Mouse (Mus musculus) neural tube, embryonic 13.5 days (tissue): Measurements from ENCODE around the gene Slc39a11. TPM values are rescaled to one million over a fixed set of nuclear protein-coding genes. Genes with fewer than 3 reads are reported as not detected.

Experiments used
- ATAC-seq: fragments of 200-750 bp; cut with Nextera tagmentation; 2 replicates; pipeline ENCODE4 v1.8.0; 2017; ENCODE audit warnings: low read depth, mild to moderate bottlenecking, moderate TSS enrichment, moderate library complexity
- H3K27ac ChIP-seq: fragments of 300-500 bp; sonication (generic); replicated peaks from 2 replicates; pipeline ENCODE4 v1.5.1; 2015; ENCODE audit warnings: moderate library complexity, mild to moderate bottlenecking, inconsistent platforms
- H3K27me3 ChIP-seq: fragments of 300-500 bp; sonication (generic); 2 replicates; pipeline ENCODE4 v1.6.1; 2015; ENCODE audit warnings: mild to moderate bottlenecking, inconsistent platforms
- H3K36me3 ChIP-seq: fragments of 300-500 bp; sonication (generic); 2 replicates; pipeline ENCODE4 v1.6.1; 2015; ENCODE audit warnings: mild to moderate bottlenecking, inconsistent platforms
- H3K4me1 ChIP-seq: fragments of 300-500 bp; sonication (generic); replicated peaks from 2 replicates; pipeline ENCODE4 v1.6.1; 2015; ENCODE audit warnings: inconsistent platforms
- H3K4me2 ChIP-seq: fragments of 300-500 bp; sonication (generic); 2 replicates; pipeline ENCODE4 v1.6.1; 2015; ENCODE audit warnings: inconsistent platforms, mild to moderate bottlenecking, moderate library complexity
- H3K4me3 ChIP-seq: fragments of 300-500 bp; sonication (generic); 2 replicates; pipeline ENCODE4 v1.5.1; 2015; ENCODE audit warnings: mild to moderate bottlenecking, inconsistent platforms
- H3K9ac ChIP-seq: fragments of 300-500 bp; sonication (generic); 2 replicates; pipeline ENCODE4 v1.6.1; 2015; ENCODE audit warnings: moderate library complexity, mild to moderate bottlenecking, inconsistent platforms
- H3K9me3 ChIP-seq: fragments of 300-500 bp; sonication (generic); 2 replicates; pipeline ENCODE4 v1.6.1; 2016; ENCODE audit warnings: inconsistent platforms
- WGBS: fragments of 180-500 bp; shearing (Covaris S2); methylation state at CpG from one replicate; pipeline ENCODE4 v1.1.7; 2015; 5-methylcytosine and 5-hydroxymethylcytosine counted together
- polyA plus RNA-seq: library from polyadenylated mRNA; unstranded; fragments of >200 nt; fragmentation: Nextera tagmentation; extraction: Ambion mirVana; gene quantifications from 2 replicates; pipeline ENCODE4 v1.2.1, GENCODE M21; 2015

Gene Slc39a11
- polyA plus RNA-seq, 1 experiment from 2014 or later, result 26.8 TPM

DNA sequence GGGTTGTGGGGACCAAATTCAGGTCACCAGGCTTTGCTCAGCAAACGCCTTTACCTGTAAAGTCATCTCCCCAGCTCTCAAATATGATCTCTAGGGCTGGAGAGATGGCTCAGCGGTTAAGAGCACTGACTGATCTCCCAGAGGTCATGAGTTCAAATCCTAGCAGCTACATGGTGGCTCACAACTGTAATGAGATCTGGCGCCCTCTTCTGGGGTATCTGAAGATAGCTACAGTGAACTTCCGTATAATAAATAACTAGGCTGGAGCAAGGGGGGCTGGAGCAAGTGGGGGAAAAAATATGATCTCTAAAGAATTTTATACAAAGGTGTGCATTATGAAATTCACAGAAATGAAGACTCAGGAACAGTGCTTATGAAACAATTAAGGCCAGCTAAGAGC lies 22.1 kb downstream of the Slc39a11 start:
- Histone ChIP-seq H3K4me1 (no peaks in the 10 kb centered on the region), H3K4me3 (no peak overlapping the region), H3K27ac (no peak overlapping the region), H3K9ac (no peak overlapping the region), H3K4me2 (no peak overlapping the region), H3K36me3 (peaks cover 16% of the 10 kb centered on the region), H3K9me3 (no peaks in the 10 kb centered on the region), H3K27me3 (no peaks in the 10 kb centered on the region)
- 56% methylated on average over 4 of the region's 4 CpGs for WGBS
- ATAC-seq, result no peak

DNA sequence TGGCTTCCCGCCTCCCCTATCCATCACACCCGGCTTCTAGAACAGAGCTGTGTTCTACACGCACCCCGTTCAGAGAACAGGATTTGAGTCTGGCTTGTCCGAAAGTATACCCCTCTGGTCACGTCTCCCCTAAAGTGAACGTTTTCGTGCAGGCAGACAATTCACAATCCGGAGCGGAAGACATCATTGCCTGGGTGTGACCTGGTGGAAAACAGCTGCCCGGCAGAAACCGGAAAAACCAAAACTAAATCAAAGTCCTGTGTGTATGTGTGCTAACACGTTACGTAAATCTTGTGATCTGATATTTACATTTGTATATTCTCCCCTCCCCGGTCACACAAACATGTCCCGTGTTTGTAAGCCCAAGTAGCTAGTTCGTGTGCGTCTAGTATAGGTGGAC lies 24.4 kb downstream of the Slc39a11 start:
- 92% methylated on average over 18 of the region's 18 CpGs for WGBS
- peaks cover 12% of the 10 kb centered on the region for H3K27me3 ChIP-seq

DNA sequence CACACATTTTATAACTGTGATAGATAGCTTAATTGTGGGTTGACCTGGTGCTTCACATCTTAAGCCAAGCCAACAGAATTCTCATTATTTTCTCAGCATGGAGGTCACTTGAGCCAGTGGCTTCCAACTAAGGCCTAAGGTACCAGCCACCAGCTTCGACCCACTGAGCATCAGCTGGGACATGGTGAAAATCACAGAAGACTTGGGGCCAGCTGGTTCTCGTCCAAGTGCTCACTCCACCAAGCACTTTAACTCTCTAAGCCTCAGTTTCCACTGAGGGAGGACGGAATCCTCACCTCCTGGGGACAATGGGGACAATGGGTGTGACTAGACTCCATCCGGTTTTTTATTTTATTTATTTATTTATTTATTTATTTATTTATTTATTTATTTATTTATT lies 27.9 kb downstream of the Slc39a11 start:
- peak overlapping the region; percentile 11; the same call in 1 of the 2 replicates for H3K4me2 ChIP-seq
- peaks cover 16% of the 10 kb centered on the region for H3K36me3 ChIP-seq
- no peak overlapping the region for H3K4me3 ChIP-seq
- 82% methylated on average over 4 of the region's 4 CpGs for WGBS
- no peak overlapping the region for H3K9ac ChIP-seq
- peaks cover 25% of the 10 kb centered on the region for H3K27me3 ChIP-seq
- no peak overlapping the region for H3K27ac ChIP-seq
- no peak for ATAC-seq
- H3K4me1 ChIP-seq, result peaks cover 45% of the 10 kb centered on the region
- H3K9me3 ChIP-seq, result no peaks in the 10 kb centered on the region

More for the DNA sequence above, 24.4 kb downstream of the Slc39a11 start:
- peaks cover 13% of the 10 kb centered on the region for H3K4me1 ChIP-seq
- no peak overlapping the region for H3K9ac ChIP-seq
- no peak overlapping the region for H3K4me3 ChIP-seq
- H3K27ac ChIP-seq, result no peak overlapping the region
- H3K4me2 ChIP-seq, result no peak overlapping the region
- no peak for ATAC-seq
- peaks cover 16% of the 10 kb centered on the region for H3K36me3 ChIP-seq
- H3K9me3 ChIP-seq, result no peaks in the 10 kb centered on the region

DNA sequence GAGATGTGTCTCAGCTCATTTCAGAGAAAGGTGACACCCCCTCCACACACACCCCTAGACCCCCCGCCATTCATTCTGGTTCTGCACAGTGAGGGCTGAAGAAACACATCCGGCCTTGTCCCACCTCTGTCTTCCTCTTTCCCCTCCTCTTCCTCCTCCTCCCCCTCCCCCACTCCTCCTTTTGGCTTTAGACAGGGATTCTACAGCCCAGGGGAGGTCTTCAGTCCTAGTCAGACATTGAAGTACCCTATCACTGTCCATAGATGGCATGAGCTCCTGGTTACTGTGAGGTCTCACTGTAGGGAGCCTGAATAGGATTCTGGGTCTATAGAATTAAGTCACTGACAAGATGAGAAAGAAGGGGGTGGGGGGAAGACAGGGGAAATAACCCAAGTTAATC lies 28.9 kb downstream of the Slc39a11 start:
- Histone ChIP-seq H3K27me3 (peaks cover 25% of the 10 kb centered on the region), H3K36me3 (peaks cover 16% of the 10 kb centered on the region), H3K27ac (no peak overlapping the region), H3K9ac (no peak overlapping the region), H3K9me3 (no peaks in the 10 kb centered on the region), H3K4me2 (peak overlapping the region; percentile 98), H3K4me3 (peak overlapping the region; percentile 61), H3K4me1 (peaks cover 45% of the 10 kb centered on the region)
- 65% methylated on average over 2 of the region's 2 CpGs for WGBS
- ATAC-seq, result no peak

DNA sequence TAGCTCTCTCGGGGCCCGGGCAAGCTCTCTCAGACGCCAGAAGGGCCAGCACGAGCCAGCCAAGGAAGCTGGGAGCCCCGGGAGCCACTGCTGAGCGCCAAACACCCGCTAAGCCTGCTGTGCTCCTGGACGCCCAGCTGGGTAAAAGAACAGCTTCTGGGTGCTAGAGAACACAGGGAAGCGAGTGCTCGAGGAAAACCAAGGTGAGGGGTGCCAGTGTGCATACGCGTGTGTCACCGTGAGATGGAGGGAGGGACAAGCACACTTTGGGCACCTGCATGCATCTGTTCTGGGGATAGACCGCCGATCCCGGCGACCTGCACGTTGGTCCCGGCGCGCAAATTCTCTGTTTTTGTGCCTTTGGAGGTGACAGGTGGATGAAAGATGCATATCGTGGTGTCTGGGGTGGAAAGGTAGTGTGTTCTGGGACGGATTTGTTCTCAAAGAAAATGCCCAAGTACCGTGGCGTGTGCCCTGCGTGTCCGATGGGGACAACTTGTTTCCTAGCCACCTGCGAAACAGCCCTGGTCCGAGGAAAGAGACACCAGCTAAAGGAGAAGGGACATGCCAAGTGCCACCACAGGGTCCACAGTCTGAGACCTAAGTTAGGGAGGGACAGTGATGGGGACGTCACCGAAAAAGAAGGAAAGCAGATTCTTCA lies 30.3 kb downstream of the Slc39a11 start:
- H3K9me3 ChIP-seq, result no peaks in the 10 kb centered on the region
- peak; percentile 28 for ATAC-seq
- peak overlapping the region; percentile 46 for H3K27ac ChIP-seq
- H3K36me3 ChIP-seq, result peaks cover 7% of the 10 kb centered on the region; the same call in 1 of the 2 replicates
- H3K9ac ChIP-seq, result peak overlapping the region; percentile 80
- peaks cover 45% of the 10 kb centered on the region for H3K4me1 ChIP-seq
- H3K4me3 ChIP-seq, result peak overlapping the region; percentile 61
- peak overlapping the region; percentile 98 for H3K4me2 ChIP-seq
- 2% methylated on average over 31 of the region's 31 CpGs for WGBS
- H3K27me3 ChIP-seq, result peaks cover 25% of the 10 kb centered on the region

DNA sequence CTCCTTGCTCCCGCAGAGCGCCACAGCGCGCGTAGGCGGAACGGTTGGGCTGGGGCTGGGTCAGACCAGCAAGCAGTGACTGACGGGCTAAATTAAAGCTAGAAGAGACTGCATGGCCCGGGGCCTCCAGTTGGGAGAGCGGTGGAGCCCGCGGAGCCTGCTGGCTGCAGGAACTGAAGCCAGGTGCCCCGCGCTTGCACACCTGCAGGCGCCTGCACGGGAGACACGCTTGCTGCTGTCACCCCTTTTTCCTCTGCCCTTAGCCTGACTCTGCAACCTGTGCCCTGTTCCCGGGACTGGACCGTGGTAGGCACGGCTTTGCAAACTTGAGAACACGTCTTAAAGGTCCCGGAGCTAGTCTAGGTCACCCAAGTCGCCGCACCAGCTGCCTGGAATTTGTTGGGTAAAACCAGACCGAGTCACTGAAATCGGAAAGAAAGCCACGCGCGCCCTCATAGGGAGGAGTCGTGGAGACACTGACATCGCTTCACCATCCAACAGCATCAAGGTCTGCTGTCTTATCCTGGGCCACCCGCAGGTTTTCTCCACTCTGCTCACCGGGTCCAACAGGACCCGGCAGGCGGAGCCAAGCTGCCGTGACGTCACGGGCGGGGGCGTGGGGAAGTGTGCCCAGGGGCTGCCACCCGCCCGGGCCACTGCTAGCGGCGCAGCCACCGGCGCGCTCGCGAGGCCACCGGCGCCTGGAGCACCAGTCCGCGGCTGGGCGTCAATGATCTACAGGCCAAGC lies 31.0 kb downstream of the Slc39a11 start, which contains the start of gene Sstr2:
Gene Sstr2 (plus strand): TSS at position 671 of the 748 bp plus-strand sequence.
- peak within 1 kb of the TSS; percentile 46 for H3K27ac ChIP-seq
- H3K9ac ChIP-seq, result peak within 1 kb of the TSS; percentile 80
- peaks cover 45% of the 10 kb centered on the region for H3K4me1 ChIP-seq
- no peaks in the 10 kb centered on the region for H3K9me3 ChIP-seq
- WGBS, result under 1% methylated on average over 54 of the region's 54 CpGs
- peak; percentile 78 for ATAC-seq
- peaks cover 25% of the 10 kb centered on the region for H3K27me3 ChIP-seq
- peak within 1 kb of the TSS; percentile 98 for H3K4me2 ChIP-seq
- peak within 1 kb of the TSS; percentile 61 for H3K4me3 ChIP-seq
- no peaks in the 10 kb centered on the region for H3K36me3 ChIP-seq

DNA sequence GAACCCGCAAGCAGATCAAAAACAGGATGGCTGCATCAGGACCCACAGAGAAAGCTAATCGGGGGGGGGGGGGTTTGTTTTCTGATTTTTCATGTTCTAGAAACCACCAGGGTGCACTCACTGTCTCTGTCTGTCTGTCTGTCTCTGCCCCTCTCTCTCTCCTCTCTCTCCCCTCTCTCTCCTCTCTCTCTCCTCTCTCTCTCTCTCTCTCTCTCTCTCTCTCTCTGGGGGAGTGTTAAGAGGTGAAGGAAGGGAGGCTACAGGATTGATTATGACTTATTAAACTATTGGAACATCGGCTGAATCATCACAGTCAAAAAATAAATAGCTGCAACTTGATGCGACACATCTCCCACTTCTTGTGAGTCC lies 31.6 kb downstream of the Slc39a11 start:
- H3K27ac ChIP-seq, result no peak overlapping the region
- H3K36me3 ChIP-seq, result no peaks in the 10 kb centered on the region
- no peaks in the 10 kb centered on the region for H3K9me3 ChIP-seq
- no peak for ATAC-seq
- 19% methylated on average over 4 of the region's 4 CpGs for WGBS
- H3K27me3 ChIP-seq, result peaks cover 25% of the 10 kb centered on the region
- peaks cover 45% of the 10 kb centered on the region for H3K4me1 ChIP-seq
- H3K9ac ChIP-seq, result peak overlapping the region; percentile 80
- peak overlapping the region; percentile 61 for H3K4me3 ChIP-seq
- H3K4me2 ChIP-seq, result peak overlapping the region; percentile 98

DNA sequence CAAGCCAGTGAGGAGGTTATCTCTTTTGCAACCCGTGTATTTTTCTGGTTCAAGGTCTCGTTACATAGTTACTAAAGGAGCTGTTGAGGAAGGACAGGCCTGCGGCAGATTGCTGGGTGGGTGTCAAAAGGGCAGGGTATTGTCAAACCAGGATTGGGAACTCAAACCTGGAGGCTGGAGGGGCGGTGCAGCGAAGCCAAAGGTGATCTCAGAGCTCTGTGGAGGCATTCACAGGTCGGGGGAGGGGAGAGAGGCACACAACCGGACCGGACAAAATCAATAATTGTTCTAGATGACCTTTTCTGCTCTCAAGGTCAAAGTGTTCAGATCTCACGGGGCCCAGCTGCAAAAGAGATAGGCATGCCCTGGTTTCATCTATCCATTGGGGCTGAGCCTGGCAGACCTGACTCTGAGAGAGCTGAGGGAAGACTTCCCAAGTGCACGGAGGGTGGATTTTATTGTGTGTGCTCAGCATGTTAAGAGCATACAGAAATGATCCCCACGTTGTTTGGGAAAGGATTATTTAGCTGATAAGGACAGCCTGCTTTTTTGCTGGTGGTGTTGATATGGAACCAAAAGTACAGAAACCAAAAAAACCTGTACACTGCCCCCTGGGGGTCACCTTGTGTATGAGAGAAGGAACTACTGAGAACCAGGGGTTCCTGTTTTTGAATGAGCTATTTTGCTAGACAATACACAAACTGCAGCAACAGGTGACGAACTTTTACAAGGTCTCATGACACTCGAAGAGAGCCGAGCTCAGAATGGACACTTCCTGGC lies 32.6 kb downstream of the Slc39a11 start:
- Histone ChIP-seq H3K4me1 (peaks cover 46% of the 10 kb centered on the region), H3K4me2 (no peak overlapping the region), H3K27ac (no peak overlapping the region), H3K27me3 (peaks cover 25% of the 10 kb centered on the region), H3K9me3 (no peaks in the 10 kb centered on the region), H3K4me3 (no peak overlapping the region), H3K9ac (no peak overlapping the region), H3K36me3 (no peaks in the 10 kb centered on the region)
- no peak for ATAC-seq
- 43% methylated on average over 14 of the region's 14 CpGs for WGBS

DNA sequence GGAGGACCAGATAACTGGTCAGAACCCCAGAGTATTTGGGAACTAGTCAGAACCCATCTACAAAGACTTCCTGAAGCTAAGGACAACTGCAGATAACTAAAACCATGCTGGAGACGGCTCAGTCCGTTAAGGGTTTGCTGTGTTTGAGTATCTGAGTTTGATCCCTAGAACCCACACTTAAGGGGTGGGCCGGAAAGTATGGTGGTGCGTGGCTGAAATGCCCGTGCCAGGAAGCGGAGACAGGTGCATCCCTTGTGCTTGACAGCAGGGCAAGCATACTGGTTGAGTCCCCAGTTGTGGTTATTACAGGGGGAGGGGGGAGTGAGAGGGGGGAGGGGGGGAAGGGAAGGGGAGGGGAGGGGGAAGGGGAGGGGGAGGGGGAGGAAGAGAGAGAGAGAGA lies 35.4 kb downstream of the Slc39a11 start:
- Histone ChIP-seq H3K9ac (no peak overlapping the region), H3K4me2 (no peak overlapping the region), H3K9me3 (no peaks in the 10 kb centered on the region), H3K27me3 (peaks cover 10% of the 10 kb centered on the region), H3K4me1 (peaks cover 36% of the 10 kb centered on the region), H3K36me3 (no peaks in the 10 kb centered on the region), H3K4me3 (no peak overlapping the region), H3K27ac (no peak overlapping the region)
- no peak for ATAC-seq
- 88% methylated on average over 6 of the region's 6 CpGs for WGBS

DNA sequence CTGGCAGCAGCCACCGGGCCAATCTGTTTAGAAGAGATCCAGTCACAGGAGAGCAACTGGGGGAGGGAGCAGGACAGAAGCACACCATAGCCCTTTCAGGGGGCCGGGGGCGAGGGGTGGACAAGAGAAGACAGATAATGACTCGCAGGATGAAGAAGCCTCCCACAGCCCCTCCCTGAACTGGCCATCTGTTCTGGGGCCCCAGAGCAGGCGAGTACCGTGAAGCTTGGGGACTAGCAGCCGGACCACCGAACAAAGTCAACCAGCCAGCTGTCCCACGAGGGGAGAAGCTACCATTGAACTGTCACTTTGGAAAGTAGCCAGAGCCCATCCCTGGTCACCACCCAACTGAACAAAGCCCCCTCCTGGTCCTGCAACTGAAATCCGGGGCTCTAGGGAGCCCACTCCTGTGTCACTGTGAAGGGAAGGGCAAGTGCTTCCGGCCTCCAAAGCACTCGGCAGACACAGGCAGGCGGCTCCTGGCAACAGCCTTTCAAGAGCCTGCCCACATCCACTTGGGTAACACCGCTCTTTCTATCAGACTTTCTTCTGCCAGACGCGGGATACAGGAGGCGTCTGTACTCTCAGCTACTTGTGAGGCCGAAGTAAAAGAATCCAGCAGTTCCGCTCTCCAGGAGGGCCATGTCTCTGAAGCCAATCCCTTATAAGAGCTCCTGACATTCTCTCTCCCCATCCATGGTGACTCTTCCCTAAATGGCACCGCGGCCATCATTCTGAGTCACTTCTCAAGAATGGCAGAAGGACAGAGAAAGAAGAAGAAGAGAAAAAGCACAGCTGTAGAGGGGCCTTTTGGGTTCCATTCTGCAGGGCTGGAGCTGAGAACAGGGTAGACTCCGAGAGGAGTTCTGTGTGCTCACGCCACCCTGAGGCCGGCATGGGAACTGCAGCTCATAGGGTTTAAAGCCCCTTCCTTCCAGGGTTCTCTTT lies 37.9 kb downstream of the Slc39a11 start:
- Histone ChIP-seq H3K4me3 (no peak overlapping the region), H3K27ac (peak overlapping the region; percentile 77), H3K9ac (peak overlapping the region; percentile 2; the same call in 1 of the 2 replicates), H3K4me1 (peaks cover 15% of the 10 kb centered on the region), H3K27me3 (no peaks in the 10 kb centered on the region), H3K36me3 (no peaks in the 10 kb centered on the region), H3K4me2 (peak overlapping the region; percentile 27), H3K9me3 (no peaks in the 10 kb centered on the region)
- WGBS, result 9% methylated on average over 24 of the region's 24 CpGs
- peak; percentile 88 for ATAC-seq

DNA sequence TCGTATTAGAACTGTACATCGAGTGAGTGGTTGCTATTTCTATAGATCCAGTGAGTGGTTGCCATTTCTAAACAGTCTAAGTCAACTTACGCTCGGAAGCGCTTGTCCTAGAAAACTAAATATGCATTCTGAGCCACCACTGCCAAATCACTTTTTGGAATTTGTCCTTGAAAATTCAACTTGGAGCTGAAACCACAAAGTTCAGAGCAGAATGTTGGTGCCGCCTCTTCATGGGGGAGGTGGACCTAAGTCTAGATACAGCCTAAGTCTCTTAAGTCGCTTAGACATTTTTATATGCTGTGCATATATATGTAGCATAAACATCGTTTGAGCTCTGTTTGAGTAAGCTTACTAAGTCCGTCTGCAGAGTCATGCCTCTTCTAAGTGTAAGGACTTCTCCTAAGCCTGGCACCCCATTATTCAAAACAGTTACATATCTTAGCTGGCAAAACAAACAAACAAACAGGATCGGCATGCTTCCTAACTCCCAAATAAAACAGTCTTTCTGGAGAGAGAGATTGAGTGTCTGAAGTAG lies 38.7 kb downstream of the Slc39a11 start:
- H3K9me3 ChIP-seq, result no peaks in the 10 kb centered on the region
- H3K4me2 ChIP-seq, result no peak overlapping the region
- no peaks in the 10 kb centered on the region for H3K27me3 ChIP-seq
- H3K9ac ChIP-seq, result no peak overlapping the region
- no peak overlapping the region for H3K4me3 ChIP-seq
- no peaks in the 10 kb centered on the region for H3K36me3 ChIP-seq
- H3K27ac ChIP-seq, result peak overlapping the region; percentile 77
- WGBS, result 84% methylated on average over 10 of the region's 10 CpGs
- peaks cover 15% of the 10 kb centered on the region for H3K4me1 ChIP-seq
- ATAC-seq, result no peak
